Mouse (Mus musculus) kidney, embryonic 15.5 days (tissue): ENCODE results near the gene Ovol1. TPM values are rescaled to one million over a fixed set of nuclear protein-coding genes. Genes with fewer than 3 reads are reported as not detected.
A peak's percentile ranks its signal among the peaks of the same experiment; 100 is the strongest.

Experiments
- ATAC-seq: fragments of 200-750 bp; cut with Nextera tagmentation; replicated peaks from 2 replicates; pipeline ENCODE4 v1.8.0; 2017; ENCODE audit warnings: moderate TSS enrichment; ENCODE audit not compliant: low FRiP score
- H3K27ac ChIP-seq: fragments of 300-500 bp; sonication (generic); 2 replicates; pipeline ENCODE4 v1.5.1; 2015; ENCODE audit warnings: mild to moderate bottlenecking, inconsistent platforms
- H3K27me3 ChIP-seq: fragments of 300-500 bp; sonication (generic); 2 replicates; pipeline ENCODE4 v1.6.1; 2015; ENCODE audit warnings: inconsistent platforms
- H3K36me3 ChIP-seq: fragments of 300-500 bp; sonication (generic); 2 replicates; pipeline ENCODE4 v1.6.1; 2015; ENCODE audit warnings: inconsistent platforms
- H3K4me1 ChIP-seq: fragments of 300-500 bp; sonication (generic); 2 replicates; pipeline ENCODE4 v1.6.1; 2015; ENCODE audit warnings: inconsistent platforms
- H3K4me2 ChIP-seq: fragments of 300-500 bp; sonication (generic); 2 replicates; pipeline ENCODE4 v1.6.1; 2015; ENCODE audit warnings: moderate library complexity, mild to moderate bottlenecking, inconsistent platforms
- H3K4me3 ChIP-seq: fragments of 300-500 bp; sonication (generic); replicated peaks from 2 replicates; pipeline ENCODE4 v1.5.1; 2015; ENCODE audit warnings: mild to moderate bottlenecking, inconsistent platforms
- H3K9ac ChIP-seq: fragments of 300-500 bp; sonication (generic); 2 replicates; pipeline ENCODE4 v1.6.1; 2015; ENCODE audit warnings: mild to moderate bottlenecking, inconsistent platforms
- H3K9me3 ChIP-seq: fragments of 300-500 bp; sonication (generic); replicated peaks from 2 replicates; pipeline ENCODE4 v1.6.1; 2016; ENCODE audit warnings: inconsistent platforms
- WGBS: fragments of 180-500 bp; shearing (Covaris S2); methylation state at CpG from one replicate; pipeline ENCODE4 v1.1.7; 2015; ENCODE audit warnings: mixed read lengths; 5-methylcytosine and 5-hydroxymethylcytosine counted together
- polyA plus RNA-seq: library from polyadenylated mRNA; unstranded; fragments of >200 nt; fragmentation: Nextera tagmentation; extraction: Ambion mirVana; gene quantifications from 2 replicates; pipeline ENCODE4 v1.2.1, GENCODE M21; 2015

Gene Ovol1
- polyA plus RNA-seq, 1 experiment from 2014 or later: 11.3 TPM

- Histone ChIP-seq H3K36me3 (no peaks in the 10 kb centered on the region), H3K27me3 (no peaks in the 10 kb centered on the region), H3K4me3 (no peak overlapping the region), H3K27ac (0 out of 2 replicates have a peak overlapping the region, but pooled peaks have one; percentile 5), H3K9me3 (no peaks in the 10 kb centered on the region), H3K9ac (no peak overlapping the region), H3K4me1 (peaks cover 22% of the 10 kb centered on the region), H3K4me2 (no peak overlapping the region)
- no peak for ATAC-seq
- 82% methylated on average over 12 of the region's 12 CpGs for WGBS
Measured at GRCm38 (mm10) chr19:5512091-5513004, 48.1 kb downstream of the Ovol1 start.

- peak overlapping the region; percentile 60 for H3K4me3 ChIP-seq
- 0 out of 2 replicates have a peak overlapping the region, but pooled peaks have one; percentile 60 for H3K27ac ChIP-seq
- H3K9ac ChIP-seq: peak overlapping the region; percentile 57
- peak overlapping the region; percentile 75 for H3K4me2 ChIP-seq
- peaks cover 22% of the 10 kb centered on the region for H3K4me1 ChIP-seq
- WGBS: 48% methylated on average over 15 of the region's 15 CpGs
- H3K36me3 ChIP-seq: no peaks in the 10 kb centered on the region
- ATAC-seq: no peak
- no peaks in the 10 kb centered on the region for H3K27me3 ChIP-seq
- no peaks in the 10 kb centered on the region for H3K9me3 ChIP-seq
Measured at GRCm38 (mm10) chr19:5511074-5511632, 49.3 kb downstream of the Ovol1 start.

DNA sequence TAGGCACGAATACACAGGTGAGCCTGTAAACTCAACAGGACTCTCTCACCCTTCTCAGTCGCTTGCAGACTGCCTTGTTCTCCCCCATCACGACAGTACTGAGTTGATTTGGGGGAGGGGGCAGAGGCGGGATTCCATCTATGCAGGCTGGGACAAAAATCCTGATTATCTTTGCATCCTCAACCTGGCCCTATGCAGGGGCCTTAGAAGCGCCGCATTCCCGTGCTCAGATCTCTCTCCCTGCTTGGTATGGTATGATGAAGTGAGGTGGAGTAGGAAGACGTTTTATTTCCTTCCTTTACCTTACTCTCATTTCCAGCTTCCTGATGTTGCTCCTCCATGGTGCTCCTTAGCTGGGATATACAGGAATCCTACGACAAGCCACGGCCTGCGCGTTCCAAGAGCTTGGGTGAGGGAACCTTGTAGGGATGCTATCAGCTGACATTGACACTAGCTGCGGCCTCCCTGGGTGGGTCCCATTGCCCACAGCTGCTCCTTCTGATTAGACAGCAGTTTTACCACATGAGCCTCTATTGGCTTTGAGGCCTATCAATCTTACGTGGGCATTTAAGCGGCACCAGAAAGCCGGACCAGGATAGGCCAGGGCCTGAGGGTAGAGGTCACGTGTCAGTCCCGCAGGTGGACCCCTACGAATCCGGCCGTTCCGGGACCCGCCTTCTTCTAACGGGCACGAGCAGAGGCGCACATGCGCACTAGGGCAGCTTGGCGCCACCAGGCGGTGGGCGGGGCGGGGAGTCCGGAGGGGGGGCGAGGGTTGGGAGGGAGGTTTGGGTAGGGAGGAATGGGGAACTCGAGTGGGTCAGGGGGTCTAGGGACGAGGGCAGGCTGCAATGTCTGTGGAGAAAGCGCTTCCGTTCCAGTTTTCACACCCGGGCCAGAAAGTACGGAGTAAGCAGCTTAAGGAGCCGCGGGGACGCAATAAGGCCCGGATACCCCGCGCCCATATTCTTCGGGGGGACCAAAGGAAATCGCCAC, 50.1 kb downstream of the Ovol1 start, which contains the start of gene Snx32:
TSS of gene Snx32 (minus strand) at position 508 of the 996 bp plus-strand sequence.
- Histone ChIP-seq H3K4me3 (peak within 1 kb of the TSS; percentile 60), H3K27me3 (no peaks in the 10 kb centered on the region), H3K9me3 (no peaks in the 10 kb centered on the region), H3K4me2 (peak within 1 kb of the TSS; percentile 75), H3K9ac (peak within 1 kb of the TSS; percentile 57), H3K4me1 (peaks cover 22% of the 10 kb centered on the region), H3K27ac (peak within 1 kb of the TSS; percentile 60; the same call in 1 of the 2 replicates), H3K36me3 (no peaks in the 10 kb centered on the region)
- 3% methylated on average over 47 of the region's 47 CpGs for WGBS
- peak; percentile 99 for ATAC-seq

- Histone ChIP-seq H3K9ac (no peak within 1 kb of the TSS), H3K27ac (no peak within 1 kb of the TSS), H3K4me2 (peak within 1 kb of the TSS; percentile 37; the same call in 1 of the 2 replicates), H3K9me3 (no peaks in the 10 kb centered on the region), H3K36me3 (no peaks in the 10 kb centered on the region), H3K4me1 (no peaks in the 10 kb centered on the region), H3K27me3 (no peaks in the 10 kb centered on the region), H3K4me3 (0 out of 2 replicates have a peak within 1 kb of the TSS, but pooled peaks have one; percentile 12)
- ATAC-seq: no peak
- WGBS: 60% methylated on average over 17 of the region's 17 CpGs
Measured at GRCm38 (mm10) chr19:5503687-5504086, 56.8 kb downstream of the Ovol1 start, which contains the start of gene 1700020D05Rik. Gene 1700020D05Rik (minus strand): TSS chr19:5503787.

DNA sequence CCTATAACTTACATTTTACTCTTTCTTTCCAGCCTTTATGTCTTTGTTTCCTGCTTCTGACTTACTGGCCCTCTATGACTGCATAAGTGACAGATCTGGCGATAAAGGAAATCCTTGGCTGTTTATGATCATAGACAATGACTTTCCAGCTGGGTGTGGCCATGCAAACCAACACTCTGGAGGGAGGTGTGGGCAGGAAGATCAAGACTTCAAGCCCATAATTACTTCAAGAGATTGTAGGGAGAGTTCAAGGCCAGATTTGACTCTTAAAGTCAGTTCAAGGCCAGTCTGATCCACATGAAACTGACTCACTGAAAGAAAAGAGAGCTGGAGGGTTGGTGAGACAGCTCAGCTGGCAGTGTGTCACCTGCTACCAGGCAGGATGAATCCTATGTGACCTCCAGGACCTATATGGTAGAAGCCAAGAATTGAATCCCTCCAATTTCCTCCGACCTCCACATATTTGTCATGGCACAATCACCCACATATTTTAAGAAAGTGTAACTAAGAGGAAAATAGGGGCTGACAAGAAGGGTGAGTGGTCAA, 60.0 kb downstream of the Ovol1 start:
- Histone ChIP-seq H3K4me1 (no peaks in the 10 kb centered on the region), H3K27ac (no peak overlapping the region), H3K27me3 (no peaks in the 10 kb centered on the region), H3K4me3 (no peak overlapping the region), H3K4me2 (no peak overlapping the region), H3K36me3 (peaks cover 26% of the 10 kb centered on the region), H3K9ac (no peak overlapping the region), H3K9me3 (no peaks in the 10 kb centered on the region)
- no peak for ATAC-seq
- 87% methylated on average over 2 of the region's 2 CpGs for WGBS

Other genes with a start within 250 kb of the Ovol1 start
- gene Catsper1, start 224.9 kb downstream of the Ovol1 start, polyA plus RNA-seq: not detected in 2 replicates
- gene Cst6, start 211.1 kb downstream of the Ovol1 start, polyA plus RNA-seq: 0.45 and 1.2 TPM in 2 replicates
- 58.4 and 59.3 TPM in 2 replicates for gene Eif1ad, start 193.9 kb downstream of the Ovol1 start, polyA plus RNA-seq
- 477 and 508 TPM in 2 replicates for gene Banf1, start 193.5 kb downstream of the Ovol1 start, polyA plus RNA-seq
- gene Sart1, start 171.9 kb downstream of the Ovol1 start, polyA plus RNA-seq: 82.0 and 87.6 TPM in 2 replicates
- gene Tsga10ip, start 158.1 kb downstream of the Ovol1 start, polyA plus RNA-seq: 0.30 and 0.57 TPM in 2 replicates
- gene Drap1, start 135.7 kb downstream of the Ovol1 start, polyA plus RNA-seq: 248 and 250 TPM in 2 replicates
- gene AI837181, start 135.5 kb downstream of the Ovol1 start, polyA plus RNA-seq: 54.2 and 59.0 TPM in 2 replicates
- 0.39 TPM in 1 of 2 replicates, not detected in the other for gene Fosl1, start 113.1 kb downstream of the Ovol1 start, polyA plus RNA-seq
- gene Ccdc85b, start 102.8 kb downstream of the Ovol1 start, polyA plus RNA-seq: 10.1 and 11.3 TPM in 2 replicates
- gene Fibp, start 100.0 kb downstream of the Ovol1 start, polyA plus RNA-seq: 119 and 128 TPM in 2 replicates
- 1.1 and 1.5 TPM in 2 replicates for gene Ctsw, start 92.1 kb downstream of the Ovol1 start, polyA plus RNA-seq
- 156 and 179 TPM in 2 replicates for gene Efemp2, start 86.7 kb downstream of the Ovol1 start, polyA plus RNA-seq
- 37.0 and 47.4 TPM in 2 replicates for gene Mus81, start 72.2 kb downstream of the Ovol1 start, polyA plus RNA-seq
- 2,798 and 2,930 TPM in 2 replicates for gene Cfl1, start 70.2 kb downstream of the Ovol1 start, polyA plus RNA-seq
- gene 1700020D05Rik, start 56.9 kb downstream of the Ovol1 start, polyA plus RNA-seq: 0.30 and 0.32 TPM in 2 replicates
- 7.5 and 9.3 TPM in 2 replicates for gene Snx32, start 50.1 kb downstream of the Ovol1 start, polyA plus RNA-seq
- gene Ap5b1, start 7.4 kb upstream of the Ovol1 start, polyA plus RNA-seq: 9.7 and 10.8 TPM in 2 replicates
- gene Rnaseh2c, start 41.2 kb upstream of the Ovol1 start, polyA plus RNA-seq: 158 and 163 TPM in 2 replicates
- gene Kat5, start 49.6 kb upstream of the Ovol1 start, polyA plus RNA-seq: 53.5 and 58.8 TPM in 2 replicates
- 47.3 and 52.4 TPM in 2 replicates for gene Rela, start 76.8 kb upstream of the Ovol1 start, polyA plus RNA-seq
- gene Sipa1, start 103.1 kb upstream of the Ovol1 start, polyA plus RNA-seq: 30.8 and 39.8 TPM in 2 replicates
- 42.6 and 43.2 TPM in 2 replicates for gene Map3k11, start 128.1 kb upstream of the Ovol1 start, polyA plus RNA-seq
- 22.2 and 30.1 TPM in 2 replicates for gene Pcnx3, start 128.3 kb upstream of the Ovol1 start, polyA plus RNA-seq
- 0.15 and 0.38 TPM in 2 replicates for gene Kcnk7, start 143.7 kb upstream of the Ovol1 start, polyA plus RNA-seq
- 20.5 and 25.9 TPM in 2 replicates for gene Ehbp1l1, start 165.7 kb upstream of the Ovol1 start, polyA plus RNA-seq
- gene Fam89b, start 169.0 kb upstream of the Ovol1 start, polyA plus RNA-seq: 89.0 and 91.4 TPM in 2 replicates
- 18.5 and 18.8 TPM in 2 replicates for gene Ltbp3, start 180.3 kb upstream of the Ovol1 start, polyA plus RNA-seq
- 69.6 and 76.0 TPM in 2 replicates for gene Scyl1, start 210.8 kb upstream of the Ovol1 start, polyA plus RNA-seq